Mouse (Mus musculus) urinary bladder, postnatal 25 days (tissue): ENCODE results near the gene Tbce.

Experiments
- DNase-seq: peaks from one replicate; pipeline ENCODE4 v3.0.0; 2022; ENCODE audit warnings: low spot score

Gene Tbce

DNA sequence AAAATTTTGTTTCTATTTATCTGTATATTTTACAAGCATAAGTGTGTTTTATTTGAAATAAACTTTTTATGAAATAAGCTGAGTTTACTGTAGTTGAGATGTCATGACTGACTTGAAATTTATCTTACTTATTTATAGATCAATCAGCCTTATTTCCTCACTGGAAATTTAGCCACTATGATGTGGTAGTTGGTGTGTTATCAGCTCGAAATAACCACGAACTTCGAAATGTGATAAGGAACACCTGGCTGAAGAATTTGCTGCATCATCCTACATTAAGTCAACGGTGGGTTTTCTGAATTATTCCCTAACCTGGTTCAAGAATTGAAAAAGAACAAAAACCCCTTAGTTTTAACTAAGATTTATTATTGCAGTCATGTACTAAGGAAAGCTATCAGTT lies 73.3 kb downstream of the Tbce start:
- no peak for DNase-seq

DNA sequence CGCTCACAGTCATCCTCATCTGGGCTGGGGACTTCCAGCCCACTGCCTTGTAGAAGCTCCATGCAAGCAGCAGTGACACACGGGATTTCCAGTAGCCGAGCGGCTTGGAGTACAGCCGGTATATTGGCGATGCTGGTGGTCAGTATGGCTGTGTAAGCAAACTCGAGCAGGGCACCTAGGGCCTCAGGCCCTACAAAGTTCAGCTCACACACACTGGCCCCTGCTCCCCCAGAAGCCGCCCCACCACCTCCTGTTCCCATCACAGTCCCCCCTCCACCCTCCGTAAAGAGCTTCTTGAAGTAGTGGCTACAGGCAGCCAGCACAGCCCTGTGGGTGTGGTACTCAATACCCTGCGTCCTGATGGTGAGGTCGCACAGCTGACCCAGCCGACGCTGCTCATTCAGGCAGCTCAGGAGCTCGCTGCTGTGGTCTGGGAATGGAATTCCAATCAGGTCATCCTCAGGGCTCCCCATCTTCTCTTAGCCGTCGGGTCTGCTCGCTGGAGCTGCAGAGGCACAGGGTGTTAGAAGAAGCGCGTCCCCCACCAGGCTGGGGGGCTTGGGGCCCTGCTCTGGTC lies 74.0 kb downstream of the Tbce start:
- DNase-seq: no peak

DNA sequence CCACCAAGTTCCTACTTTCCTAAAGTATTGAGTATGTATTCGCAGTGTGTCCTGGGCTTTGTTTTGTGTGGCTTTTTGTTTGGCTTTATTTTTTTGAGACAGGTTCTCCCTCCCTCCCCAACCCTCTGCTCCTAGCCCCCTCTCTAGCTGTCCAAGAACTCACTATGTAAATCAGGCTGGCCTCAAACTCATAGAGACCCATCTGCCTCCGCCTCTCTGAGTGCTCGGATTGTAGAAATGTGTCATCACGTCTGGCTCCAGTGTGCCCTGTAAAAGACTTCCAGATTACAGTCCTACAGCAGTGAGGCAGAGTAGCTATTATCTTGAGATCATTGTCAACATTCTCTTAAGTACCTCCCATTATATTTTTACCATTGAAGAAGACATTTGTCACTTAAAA lies 78.4 kb downstream of the Tbce start:
- DNase-seq: no peak

DNA sequence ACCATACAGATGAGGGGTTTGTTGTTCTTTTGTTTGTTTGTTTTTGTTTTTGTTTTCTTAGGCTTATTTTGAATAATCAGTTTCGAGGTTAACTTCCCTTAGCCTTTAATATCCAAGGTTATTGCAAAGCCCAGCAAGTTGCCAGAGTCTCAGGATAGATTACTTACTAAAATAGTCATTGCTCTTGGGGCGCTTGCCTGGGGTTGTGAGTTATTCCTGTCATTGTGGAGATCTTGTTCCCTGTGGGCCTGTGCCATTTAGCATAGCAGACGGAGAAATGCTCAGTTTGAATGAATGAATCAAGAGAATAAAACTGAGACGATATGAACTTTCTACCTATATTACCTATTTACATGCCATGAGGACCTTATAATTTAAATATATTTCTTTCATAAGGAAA lies 79.2 kb downstream of the Tbce start:
- no peak for DNase-seq

DNA sequence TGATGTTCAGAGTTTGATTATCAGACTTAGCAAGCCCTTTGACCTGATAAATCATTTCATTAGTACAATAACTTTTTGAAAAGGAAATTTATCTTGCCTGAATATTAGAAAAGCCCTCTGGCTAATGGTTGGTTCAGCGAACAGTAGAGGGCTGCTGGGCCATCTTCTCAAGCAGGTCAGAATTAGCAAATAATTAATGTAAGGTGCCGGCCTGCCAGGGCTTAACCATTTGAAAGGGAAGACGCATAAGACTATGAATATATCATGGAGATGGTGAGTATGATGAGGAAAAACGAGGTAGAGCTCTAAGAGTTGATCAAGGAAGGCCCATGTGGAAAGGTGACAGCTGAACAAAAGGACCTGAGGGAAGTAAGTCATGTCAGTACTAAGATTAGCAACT lies 82.8 kb downstream of the Tbce start:
- DNase-seq: no peak

DNA sequence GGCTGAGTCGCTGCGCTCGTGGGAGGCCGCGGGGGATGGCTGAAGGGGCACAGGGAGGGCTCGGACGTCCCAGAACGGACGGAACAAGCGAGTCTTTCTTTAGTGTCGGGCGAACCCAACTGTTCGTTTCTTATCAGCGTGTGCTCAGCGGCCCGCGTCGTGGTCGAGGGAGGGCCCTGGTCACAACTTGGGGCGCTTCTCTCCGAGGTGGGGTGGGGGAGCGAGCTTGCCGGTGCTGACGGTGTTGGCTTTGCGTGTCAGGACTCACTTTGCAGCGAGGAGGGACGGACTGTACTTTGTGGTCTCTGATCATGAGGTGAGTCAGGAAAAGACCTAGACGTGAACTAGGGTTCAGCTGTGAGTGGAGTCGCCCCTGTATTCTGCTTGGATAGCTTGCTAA lies 84.5 kb downstream of the Tbce start:
- DNase-seq: peak; percentile 34

DNA sequence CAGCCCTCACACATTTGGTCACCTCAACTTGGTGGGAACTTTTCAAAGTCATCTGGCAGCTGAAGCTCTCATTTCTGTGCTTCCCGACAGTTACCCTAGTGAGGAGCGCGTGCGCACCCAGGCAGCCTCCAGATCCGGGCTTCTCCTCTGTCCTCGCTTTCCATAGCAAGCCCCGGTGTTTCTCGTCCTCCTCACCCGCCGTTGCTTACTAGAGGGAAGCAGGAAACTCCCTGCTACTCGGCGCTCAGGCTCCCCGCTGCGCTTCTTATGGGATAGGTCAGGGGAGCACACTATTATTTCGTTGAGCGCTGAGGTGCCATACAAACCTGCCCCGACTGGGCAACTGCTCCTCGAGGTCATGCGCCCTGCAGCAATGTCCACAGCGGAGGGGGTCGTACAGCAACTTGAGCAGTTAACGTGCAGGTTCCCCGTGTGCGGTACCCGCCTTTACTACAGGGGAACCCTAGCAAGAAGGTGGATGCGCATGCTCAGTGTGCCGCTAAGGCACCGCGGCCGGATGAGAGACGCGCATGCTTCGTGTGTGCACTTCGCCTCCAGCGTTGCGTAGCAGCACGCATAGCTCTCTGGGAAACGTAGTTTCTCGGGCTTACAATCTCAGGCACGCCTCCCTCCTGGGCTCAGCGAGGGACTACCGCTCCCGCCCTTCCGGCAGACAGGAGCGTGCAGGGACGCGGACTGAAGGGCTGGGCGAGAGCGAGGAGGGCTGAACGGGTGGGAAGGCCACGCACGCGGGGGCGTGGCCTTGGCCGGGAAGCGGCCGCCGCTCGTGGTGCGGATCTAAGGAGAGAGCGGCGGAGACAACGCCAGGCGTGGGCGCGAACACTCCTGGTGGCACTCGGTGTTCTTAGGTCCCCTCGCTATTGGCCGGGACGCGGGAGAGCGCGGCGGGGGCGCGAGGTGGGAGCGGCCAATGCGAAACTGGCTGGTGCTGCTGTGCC lies 85.3 kb downstream of the Tbce start, which contains the start of gene B3galnt2:
Gene B3galnt2, plus strand, starts transcription at position 596 of the 959 bp plus-strand sequence.
- peak; percentile 88 for DNase-seq
